Mouse (Mus musculus): ENCODE measurements around the gene Ctsw.

Ctsw gene

DNA sequence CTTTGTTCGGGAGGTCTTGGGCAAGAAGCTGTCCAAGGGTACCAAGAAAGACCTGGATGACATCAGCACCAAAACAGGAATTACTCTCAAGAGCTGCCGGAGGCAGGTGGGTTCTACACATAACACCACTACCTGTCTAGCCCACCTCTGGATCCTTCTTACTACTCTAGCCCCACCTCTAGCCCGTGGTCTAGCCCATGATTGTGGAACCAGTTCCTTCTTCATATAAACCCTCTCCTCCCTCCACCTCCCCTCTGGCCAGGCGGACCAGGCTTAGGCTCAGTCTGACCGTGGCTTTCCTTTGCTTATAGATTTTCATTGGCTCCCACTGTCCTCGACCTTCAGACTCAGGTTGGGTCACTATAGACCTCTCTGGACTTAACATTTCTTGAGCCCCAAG is 6.9 kb downstream of the Ctsw start:
- DNase-seq: no peak

GRCm38 (mm10) chr19:5460465-5460911 is 7.8 kb downstream of the Ctsw start, which contains the start of gene Fibp:
Gene Fibp (plus strand): TSS chr19:5460615.
- peak; percentile 87 for DNase-seq

- peak; percentile 17 for DNase-seq
These were observed 8.4 kb downstream of the Ctsw start for GRCm38 (mm10) chr19:5459896-5460295.

DNA sequence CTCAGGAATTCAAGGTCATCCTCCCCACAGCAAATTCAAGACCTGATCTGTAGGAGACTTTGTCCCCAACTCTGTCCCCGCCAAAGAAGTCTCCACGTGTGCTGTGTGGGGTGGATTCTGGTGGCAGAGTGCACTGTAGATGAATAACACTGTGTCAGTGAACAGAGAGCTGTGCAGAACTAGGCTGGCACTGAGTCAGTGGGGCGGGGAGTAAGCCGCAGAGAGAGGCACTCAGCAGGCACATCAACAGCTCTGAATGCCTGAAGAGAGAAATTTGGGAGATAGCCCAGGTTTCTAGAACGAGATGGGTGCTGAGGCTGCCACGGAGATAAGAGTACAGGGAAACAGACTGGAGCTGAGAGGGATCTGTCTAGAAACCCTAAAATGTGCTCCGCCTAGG is 9.3 kb downstream of the Ctsw start:
- DNase-seq: peak; percentile 63

DNA sequence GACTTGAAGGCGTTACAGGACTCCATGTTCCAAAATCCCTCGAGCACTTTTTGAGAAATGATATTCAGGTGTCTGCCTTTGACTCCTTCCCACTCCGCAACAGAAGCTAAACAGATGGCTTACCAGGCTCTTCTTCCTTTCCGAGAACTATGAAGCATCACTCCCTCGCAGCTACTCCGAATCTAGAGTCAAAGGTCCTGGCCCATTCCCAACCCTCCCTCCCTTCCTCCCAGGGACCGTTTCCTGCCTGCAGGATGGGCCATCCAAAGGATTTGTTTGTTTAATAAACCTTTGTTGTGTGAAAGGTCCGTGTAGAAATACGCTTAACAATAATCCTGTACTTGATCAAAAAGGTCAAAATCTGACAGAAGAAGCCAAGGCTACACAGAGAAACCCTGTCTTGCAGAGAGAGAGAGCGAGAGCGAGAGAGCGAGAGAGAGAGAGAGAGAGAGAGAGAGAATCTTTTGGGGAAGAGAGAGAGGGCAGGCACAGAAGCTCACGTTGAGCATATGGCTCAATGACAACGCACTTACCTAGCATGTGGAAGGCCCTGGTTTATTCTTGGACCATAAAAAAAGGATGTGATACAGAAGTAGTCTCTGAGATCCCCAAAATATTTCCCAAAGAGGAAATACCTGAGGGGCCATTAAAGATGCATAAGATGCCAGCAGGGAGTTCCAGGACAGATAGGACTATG is 10.4 kb downstream of the Ctsw start, which contains the start of gene Ccdc85b:
Ccdc85b (minus strand) TSS at position 149 of the 697 bp plus-strand sequence.
- peak; percentile 41 for DNase-seq

GRCm38 (mm10) chr19:5456922-5457745 is 11.2 kb downstream of the Ctsw start:
- DNase-seq: peak; percentile 98

- no peak for DNase-seq
These were observed 11.9 kb downstream of the Ctsw start for GRCm38 (mm10) chr19:5456241-5456921.

- no peak for DNase-seq
These were observed 12.7 kb downstream of the Ctsw start for GRCm38 (mm10) chr19:5455568-5455967.

DNA sequence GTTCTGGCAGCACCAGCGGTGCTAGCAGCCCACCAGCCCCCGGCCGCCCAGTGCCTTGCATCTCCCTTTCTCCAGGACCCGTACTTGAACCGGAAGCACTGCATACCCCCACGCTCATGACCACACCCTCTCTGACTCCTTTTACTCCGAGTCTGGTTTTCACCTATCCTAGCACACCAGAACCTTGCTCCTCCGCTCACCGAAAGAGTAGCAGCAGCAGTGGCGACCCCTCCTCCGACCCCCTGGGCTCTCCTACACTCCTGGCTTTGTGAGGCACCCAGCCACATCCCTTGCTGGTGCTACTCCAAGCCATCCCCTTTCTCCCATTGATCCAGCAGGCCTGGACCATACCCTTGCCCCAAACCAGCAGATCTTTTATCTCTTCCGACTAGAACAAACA is 13.3 kb downstream of the Ctsw start:
- no peak for DNase-seq

DNA sequence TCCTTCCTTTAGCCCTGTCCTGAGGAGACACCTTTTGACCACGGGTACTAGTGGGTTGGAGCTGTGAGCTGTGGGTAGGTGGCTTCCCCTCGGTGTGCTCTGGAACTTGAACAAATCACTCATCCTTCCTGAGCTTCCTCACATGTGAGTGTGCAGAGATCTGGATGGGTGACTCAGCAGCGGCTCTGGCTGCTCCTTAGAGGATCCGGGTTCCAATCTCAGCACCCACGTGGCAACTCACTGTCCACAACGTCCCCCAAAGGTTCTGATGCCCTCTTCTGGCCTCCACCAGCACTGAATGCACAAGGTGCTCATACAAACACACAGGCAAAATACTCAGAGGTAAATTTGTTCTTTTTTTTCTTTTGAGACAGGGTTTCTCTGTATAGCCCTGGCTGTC is 16.5 kb downstream of the Ctsw start:
- no peak for DNase-seq

GRCm38 (mm10) chr19:5449673-5450072 is 18.6 kb downstream of the Ctsw start:
- DNase-seq: no peak

- peak; percentile 33 for DNase-seq
These were observed 19.8 kb downstream of the Ctsw start for GRCm38 (mm10) chr19:5448354-5449150.

GRCm38 (mm10) chr19:5447515-5448353 is 20.6 kb downstream of the Ctsw start, which contains the start of gene Fosl1:
Gene Fosl1 (plus strand): TSS chr19:5447547.
- DNase-seq: peak; percentile 78

- DNase-seq: no peak
These were observed 22.6 kb downstream of the Ctsw start for GRCm38 (mm10) chr19:5445747-5446146.

GRCm38 (mm10) chr19:5444954-5445353 is 23.4 kb downstream of the Ctsw start:
- DNase-seq: no peak

GRCm38 (mm10) chr19:5444371-5444908 is 23.9 kb downstream of the Ctsw start:
- no peak for DNase-seq

DNA sequence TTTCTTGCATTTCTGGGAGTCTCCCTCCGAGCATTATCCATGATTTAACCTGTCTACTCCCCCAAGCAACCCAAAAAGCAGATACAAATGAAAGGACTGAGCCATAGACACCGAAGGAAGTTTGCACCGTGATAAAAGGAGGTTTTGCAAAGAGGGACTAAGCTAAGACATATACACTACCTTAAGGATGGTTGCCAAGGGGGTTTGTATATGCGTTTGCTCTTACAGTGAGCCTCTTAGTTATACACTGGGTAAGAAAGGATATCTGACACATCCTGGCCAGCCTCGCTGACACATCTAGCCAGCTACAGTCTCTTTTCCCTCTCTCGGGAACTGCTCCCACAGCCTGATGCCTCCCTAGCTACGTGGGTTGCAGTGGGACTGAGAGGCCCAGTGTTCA is 34.4 kb downstream of the Ctsw start:
- DNase-seq: no peak

GRCm38 (mm10) chr19:5432992-5433852 is 35.1 kb downstream of the Ctsw start:
- peak; percentile 62 for DNase-seq

- no peak for DNase-seq
These were observed 36.3 kb downstream of the Ctsw start for GRCm38 (mm10) chr19:5431911-5432464.

DNA sequence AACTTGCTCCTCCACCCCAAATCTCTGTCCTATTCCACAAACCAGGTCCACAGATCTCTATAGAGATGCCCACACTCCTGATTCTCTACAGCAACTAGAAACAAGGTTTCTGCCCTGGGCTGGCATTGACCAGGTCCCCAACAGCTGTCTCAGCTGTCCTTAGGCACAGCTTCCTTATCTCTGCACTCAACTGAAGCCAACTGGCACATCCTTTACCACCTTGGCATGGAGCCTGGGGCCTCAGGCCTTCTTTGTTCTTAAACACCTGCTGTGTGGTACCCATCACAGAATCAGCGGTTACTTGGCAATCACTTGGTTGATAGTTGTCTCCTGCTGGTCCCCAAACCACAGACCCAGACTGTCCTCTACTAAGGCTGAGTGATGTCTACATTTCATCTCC is 37.9 kb downstream of the Ctsw start:
- DNase-seq: no peak
